Mouse (Mus musculus) spleen, postnatal 10 days (tissue): ENCODE data around the gene Gm49354.
A peak's percentile ranks its signal among the peaks of the same experiment; 100 is the strongest.
"Not testable (repeated sequence)": the region's sequence is repeated elsewhere in the genome, so short reads cannot be mapped to it uniquely, and the experiment has no call there.

Experiments
- DNase-seq, 2 experiments: peaks; one replicate each; pipeline ENCODE4 v3.0.0; 2021 to 2022; ENCODE audit warnings: low spot score in 2 of 2

Gm49354 gene

DNA sequence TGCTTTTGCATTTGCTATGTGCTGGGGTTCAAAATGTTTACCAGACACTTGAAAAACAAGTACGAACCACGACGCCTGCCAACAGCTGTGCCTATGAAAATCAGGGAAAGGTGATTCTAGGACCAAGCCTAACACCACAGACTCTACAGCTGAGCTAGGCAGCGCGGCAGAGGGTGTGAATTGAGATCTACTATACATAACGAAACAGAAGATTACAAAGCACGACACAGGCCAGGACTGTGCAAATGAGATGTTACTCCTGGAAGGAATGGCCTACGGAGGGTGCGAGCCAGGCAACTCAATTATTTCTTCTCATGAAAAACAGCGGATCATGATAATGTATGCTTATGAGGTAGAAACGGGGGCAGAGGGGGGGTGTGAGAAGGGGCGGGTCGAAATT lies 13.5 kb downstream of the Gm49354 start:
- DNase-seq: peak; percentile 39 to 49

DNA sequence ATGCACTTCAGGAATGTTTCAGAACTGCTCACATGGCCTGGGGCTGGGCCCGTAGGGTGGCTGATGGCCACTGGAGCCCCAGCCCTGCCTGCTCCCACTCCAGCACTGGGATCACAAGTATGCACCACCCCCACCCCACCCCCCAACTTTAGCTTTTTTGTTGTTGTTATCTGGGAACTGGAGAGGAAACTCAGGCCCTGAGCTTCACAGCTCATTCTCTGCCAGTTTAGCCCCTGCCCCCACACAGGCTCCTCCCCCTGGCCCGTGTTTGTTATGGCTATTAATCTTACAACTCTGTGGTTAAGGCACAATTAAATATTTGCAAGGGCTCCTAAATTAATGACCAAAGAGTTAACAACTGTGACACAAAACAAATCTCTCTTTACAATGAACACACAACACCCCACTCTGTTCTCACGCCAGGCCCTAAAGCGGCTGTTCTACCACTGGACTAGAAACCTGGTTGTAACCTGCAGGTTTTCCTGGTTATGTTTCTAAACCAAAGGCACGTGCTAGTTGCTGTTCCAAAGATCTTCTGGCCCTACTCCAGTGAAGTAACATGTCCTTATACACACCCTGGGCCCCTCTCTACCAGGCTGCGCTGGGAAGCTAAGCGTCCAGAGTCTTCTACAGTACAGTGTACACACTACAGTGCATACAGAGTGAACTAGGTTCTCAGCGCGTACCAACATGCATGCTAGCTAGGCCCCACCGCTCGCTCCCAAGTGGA lies 15.1 kb downstream of the Gm49354 start:
- no peak for DNase-seq

DNA sequence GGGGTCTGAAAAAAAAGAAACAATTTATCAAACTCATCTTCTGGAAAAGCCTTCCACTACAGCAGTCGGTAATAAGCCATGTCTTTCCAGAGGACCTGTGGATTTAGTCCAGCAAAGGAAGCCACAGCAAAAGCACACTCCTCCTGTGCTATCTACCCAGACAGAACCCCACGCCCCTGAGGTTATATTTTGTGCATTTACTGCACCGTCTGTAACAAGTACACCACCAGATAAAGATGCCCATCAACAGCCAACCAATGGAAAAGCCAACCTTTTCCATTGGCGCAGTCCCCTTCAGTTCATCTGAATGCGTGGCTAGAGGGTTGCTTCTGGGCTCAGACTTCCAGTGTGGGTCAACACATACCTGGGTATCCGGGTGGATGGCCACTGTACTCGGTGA lies 19.3 kb downstream of the Gm49354 start:
- peak in 1 of 2 experiments; percentile 49 for DNase-seq

DNA sequence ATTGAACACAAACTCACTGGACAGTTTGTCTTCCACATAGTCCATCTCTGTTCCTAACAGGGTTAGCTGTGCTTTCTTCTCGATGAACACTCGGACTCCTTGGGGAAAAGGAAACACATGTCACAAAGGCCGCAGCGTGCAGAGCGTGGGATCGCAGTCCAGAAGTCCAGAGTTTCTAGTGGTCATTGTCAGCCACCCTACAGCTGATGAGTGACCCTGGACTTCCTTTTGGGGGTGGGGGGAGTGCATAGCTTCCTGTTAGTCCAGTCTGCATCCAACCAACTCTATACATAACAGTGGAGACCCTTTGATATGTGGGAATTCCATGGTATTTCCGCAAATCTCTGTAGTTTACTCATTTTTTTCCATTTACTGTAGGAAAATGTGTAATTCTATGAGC lies 25.1 kb downstream of the Gm49354 start:
- no peak for DNase-seq

DNA sequence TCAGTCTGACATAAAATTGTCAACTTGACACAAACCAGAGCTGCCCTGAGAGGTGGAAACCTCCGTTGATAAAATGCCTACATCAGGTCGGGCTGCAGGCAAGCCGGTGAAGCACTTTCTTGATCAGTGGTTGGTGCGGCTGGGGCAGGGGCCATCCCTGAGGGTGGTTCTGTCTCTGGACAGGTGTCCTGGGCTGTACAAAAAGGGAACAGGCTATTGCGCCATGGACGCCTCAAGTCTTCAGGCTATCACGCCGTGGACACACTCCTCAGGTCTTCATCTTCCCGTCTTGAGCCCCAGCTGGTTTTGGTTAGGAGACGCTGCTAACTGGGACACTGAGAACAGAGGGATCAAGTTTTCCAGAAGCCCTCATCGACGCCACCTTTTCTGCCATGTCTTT lies 31.7 kb downstream of the Gm49354 start:
- DNase-seq: no peak

DNA sequence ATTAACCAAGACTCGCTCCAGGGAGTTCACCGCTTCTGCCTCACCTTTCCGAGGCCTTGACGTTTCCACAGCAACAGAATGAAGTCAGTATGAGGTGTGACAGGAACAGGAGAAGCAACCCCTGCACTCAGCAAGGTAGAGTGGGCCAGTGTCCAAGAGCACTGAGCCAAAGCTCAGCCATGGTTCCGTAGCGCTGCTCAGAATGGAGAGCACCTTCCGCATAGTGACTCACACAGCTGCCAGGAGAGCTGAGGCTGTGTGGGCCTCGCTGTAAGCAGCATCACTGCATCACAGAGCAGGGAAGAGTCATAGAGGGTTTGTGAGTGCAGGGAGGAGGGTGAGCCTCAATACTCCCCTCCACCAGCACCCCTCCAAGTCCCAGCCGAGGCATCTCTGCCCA lies 35.3 kb downstream of the Gm49354 start, which contains the start of gene 1700014D04Rik:
Gene 1700014D04Rik (minus strand): TSS at position 42 of the 400 bp plus-strand sequence.
- DNase-seq: no peak

DNA sequence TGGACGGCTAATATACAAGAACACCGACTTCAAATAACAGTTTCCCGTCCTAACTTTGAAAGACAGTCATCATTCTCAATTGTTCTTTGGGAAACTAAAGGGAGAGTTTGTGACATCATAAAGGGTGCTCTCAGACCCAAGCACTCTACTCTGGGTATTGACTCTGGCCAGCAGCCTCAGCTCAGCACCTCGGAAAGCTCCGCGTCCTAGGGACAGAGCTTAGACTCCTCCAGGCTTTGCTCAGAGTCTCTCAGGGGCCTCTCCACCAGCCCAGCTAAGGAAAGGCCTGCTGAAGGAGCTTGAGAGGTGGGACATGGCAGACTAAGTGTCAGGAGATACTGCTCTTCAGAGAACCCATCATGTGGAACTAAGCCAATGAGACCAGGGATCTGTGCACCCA lies 35.9 kb downstream of the Gm49354 start:
- DNase-seq: no peak

DNA sequence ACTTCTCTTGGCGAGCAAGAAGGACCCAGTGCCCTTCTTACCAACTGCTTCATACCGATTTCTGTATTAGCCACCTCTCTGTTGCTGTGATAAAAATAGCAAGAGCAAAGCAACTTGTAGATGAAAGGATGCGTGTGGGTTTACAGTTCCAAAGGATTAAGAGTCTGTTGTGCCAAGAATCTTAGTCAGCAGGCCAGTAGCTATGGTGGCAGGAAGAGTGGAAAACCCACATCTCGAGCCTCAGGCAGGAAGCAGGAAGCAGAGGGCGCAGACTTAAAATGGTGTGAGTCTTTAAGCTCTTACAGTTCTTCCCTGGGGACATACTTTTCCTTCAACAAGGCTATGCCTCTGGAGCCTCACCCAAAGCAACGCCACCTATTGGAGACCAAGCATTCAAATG lies 36.6 kb downstream of the Gm49354 start:
- DNase-seq: no peak

DNA sequence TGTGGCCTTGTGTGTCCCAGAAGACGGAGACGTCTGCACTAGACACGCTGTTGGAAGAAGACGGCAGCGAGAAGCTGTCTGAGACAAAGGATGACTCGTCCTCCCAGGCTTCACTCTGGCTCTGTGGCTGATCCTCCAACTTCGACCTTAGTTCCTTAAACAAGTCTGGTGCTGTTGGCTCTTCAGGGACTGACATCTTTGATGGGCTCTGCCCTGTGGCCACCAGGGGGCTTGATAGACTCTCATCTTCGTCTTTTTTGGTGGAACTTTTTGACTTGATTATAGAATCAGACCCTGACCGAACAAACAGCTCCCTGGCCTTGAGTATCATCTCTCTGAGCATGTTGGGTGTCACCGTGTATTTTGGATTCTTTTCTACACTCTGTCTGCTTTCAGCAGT lies 40.3 kb downstream of the Gm49354 start:
- peak in 1 of 2 experiments; percentile 73 for DNase-seq

DNA sequence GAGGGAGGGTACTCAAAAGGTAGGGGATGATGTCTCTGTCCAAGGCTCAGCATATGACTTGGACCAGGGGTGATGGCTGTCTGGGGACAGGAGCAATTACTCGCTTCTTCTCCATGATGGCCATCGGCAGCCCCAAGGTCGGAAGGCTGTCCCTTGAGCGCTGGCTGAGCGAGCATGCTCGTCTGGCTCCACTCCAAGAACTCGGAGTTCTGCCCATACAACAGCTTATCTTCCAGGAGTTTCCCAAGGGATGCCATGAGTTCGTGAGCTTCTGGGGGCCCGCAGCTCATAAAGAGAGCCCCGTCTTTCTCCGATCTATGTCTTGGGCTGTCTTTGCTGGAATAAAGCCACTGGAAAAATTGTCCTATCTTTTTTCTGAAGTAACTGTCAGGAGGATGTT lies 40.9 kb downstream of the Gm49354 start:
- no peak for DNase-seq

DNA sequence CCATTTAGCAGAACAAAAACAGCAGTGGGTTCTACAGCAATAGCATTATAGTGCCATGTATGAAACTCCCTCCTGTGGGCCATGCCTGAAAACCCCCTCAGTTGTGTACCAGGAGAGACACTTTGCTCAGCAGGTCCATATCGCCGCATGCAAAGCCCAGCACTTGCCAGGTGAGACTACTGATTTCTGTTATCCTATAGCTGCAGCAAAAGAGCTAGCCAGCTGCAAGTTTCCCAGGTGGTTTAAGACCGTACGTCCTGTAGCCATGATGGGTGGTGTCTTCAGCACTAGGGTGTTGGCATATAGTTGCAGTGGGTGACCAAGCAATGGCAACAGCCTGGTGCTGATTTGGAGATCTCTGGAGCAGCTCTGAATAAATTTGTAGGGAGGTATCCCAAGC lies 42.6 kb downstream of the Gm49354 start:
- DNase-seq: peak; percentile 50 to 61

DNA sequence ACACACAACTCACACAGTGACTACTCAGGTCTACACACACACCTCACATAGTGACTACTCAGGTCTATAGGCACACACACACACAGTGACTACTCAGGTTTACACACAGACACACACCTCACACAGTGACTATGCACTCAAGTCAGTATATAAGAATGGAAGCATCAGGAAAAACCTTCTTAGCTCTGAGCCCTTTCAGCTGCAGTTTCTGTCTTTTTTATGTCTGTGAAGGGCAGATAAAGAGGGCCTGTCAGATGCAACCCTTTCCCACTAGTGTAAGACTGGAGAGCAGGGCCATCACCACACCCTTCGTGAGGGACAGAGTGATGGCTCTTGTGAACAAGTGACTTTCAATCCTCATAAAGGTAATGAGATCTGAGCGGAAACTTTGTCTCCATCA lies 43.6 kb downstream of the Gm49354 start:
- no peak for DNase-seq

DNA sequence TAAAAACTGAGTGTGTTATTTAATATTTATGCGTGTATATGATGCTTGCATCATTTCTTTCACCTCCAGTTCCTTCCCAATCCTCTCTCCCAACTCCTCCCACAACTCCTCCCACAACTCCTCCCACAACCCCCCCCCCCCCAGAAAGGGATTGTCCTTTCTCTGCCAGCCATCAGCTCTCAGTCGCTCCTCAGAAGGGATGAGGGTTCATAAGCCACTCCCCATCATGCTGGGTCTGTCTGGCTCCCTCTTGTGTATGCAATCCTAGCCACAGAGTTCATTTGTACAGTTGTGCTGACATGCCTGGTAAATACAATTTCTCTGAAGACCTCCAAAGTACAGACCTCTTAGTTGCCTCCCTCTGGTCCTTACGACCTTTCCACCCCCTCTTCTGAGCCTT lies 46.9 kb downstream of the Gm49354 start:
- no peak for DNase-seq

DNA sequence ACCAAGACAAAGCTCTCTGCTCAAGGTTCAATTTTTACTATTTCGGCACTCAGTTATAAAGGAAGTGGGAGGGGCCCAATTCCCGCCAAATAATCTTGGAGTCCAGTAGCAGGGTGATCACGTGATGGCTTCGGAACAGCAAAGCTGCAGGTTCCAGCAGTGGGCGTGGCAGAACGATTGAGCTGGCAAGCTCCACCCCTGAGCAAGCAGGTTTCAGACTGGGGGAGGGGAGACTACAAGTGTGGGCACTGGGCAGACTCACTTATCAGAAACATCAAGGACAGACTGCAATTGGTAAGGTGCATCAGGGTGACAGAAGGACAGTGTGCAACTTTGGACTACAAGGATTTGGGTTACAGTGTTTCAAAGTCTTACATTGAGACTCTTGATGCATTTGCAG lies 47.7 kb downstream of the Gm49354 start:
- peak in 1 of 2 experiments; percentile 55 for DNase-seq

DNA sequence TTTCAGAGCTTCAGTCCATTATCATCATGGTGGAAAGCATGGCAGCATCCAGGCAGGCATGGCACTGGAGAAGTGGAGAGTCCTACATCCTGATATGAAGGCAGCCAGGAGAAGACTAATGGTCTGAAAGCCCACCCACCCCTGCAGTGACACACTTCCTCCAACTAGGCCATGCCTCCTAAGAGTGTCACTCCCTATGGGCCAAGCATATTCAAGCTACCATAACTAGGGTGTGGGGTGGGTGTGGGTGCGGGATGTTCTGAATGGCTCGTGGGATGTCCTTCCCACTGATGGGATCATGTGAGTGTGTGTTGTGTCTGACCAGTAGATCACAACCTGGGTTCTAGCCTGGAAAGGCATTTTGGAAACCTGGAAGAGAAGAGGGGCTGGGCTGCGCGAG lies 48.1 kb downstream of the Gm49354 start:
- no peak for DNase-seq

DNA sequence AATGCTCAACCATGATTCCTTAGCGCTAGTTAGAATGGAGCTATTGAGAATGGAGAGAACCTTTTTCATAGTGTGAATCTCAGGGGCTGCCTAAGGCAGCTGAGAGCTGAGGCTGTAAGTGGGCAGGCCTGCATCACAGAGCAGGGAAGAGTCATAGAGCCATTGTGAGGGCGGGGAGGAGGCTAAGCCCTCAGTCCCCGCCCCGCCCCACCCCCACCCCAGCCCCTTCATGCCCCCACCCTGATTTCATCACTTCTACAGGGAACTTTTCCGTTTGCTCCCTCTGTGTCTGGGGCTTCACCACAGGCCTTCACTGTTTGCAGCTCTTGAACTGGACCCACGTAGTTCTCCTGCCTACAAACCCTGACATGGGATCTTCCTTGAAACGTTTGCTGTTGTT lies 50.4 kb downstream of the Gm49354 start, which contains the start of gene Spata31d1d:
Gene Spata31d1d (minus strand): TSS at position 101 of the 400 bp plus-strand sequence.
- no peak for DNase-seq

DNA sequence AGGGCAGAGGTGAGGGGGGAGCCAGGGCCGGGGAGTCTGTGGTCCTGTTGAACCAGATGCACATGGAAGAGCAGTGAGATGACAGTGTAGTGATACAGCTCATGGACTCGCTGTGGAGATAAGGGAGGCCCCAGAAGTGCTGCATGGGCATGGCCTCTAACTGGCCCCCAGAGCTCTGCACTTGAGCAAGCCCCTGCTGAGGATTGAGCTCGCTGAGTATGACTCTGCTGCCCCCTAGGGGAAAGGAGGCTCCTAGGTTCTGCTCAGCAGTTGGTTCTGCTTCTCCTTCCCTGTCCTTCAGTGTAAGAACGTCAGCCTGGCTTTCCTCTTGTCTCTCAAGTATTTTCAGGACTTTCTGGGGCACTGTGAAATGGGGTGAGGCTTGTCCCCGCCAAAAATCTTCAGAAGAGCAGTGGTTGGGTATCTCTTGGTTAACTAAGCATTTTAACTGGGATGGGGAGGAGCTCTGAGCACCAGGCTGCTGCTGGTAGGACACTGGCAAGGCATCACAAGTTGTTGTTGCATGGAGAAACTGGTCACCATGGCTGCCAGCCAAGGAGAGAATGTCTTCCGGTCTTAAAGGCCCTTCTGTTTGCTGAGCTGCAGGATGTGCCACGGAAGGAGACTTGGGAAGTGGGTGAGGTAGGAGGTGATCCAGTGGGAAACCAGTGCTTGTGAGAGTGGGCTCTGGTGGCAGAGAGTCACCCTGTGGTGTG lies 53.5 kb downstream of the Gm49354 start:
- peak; percentile 72 to 87 for DNase-seq

DNA sequence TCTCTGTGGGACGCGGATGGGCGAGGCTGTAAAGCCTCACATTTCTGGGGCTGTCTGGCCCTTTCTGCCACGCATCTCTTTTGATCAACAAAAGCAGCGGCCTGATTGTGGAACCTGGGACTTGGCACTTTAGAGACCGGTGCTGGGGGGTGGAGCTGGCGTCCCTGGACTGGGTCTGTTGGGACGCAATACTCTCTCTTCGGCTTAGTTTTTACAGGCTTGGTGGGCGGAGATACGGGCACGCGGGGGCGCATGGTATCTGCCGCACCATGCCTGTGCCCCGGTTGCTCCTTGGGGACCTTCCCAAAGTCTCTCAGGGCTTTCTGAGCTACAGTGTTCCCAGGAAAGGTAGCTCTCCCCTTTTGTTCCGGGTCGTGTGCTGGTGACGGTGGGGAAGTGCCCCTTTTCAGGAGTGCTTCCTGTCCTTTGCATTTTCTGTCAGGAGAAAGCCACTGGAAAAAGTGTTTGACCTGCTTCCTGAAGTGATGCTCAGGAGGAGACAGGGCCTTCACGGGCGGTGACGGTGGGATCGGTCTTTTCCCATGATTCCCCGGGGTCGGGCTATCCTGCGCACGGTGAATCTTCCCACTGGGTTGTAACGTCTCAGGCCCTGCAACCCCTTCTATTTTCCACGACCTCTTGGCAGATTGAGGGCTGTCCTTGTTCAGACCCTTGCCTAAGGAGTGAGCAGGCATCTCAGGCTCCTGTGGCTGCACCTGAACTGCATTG lies 55.7 kb downstream of the Gm49354 start:
- no peak for DNase-seq

DNA sequence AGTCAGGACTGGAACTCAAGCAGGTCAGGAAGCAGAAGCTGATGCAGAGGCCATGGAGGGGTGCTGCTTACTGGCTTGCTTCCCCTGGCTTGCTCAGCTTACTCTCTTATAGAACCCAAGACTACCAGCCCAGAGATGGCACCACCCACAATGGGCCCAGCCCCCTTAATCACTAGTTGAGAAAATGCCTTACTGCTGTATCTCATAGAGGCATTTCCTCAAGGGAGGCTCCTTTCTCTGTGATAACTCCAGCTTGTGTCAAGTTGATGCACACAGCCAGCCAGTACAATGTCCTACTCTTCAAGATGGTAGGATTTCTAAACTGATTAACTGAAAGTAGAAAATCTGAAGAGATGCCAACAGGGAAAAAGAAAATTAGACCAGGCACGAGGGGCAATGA lies 60.0 kb downstream of the Gm49354 start:
- DNase-seq: not testable (repeated sequence)

DNA sequence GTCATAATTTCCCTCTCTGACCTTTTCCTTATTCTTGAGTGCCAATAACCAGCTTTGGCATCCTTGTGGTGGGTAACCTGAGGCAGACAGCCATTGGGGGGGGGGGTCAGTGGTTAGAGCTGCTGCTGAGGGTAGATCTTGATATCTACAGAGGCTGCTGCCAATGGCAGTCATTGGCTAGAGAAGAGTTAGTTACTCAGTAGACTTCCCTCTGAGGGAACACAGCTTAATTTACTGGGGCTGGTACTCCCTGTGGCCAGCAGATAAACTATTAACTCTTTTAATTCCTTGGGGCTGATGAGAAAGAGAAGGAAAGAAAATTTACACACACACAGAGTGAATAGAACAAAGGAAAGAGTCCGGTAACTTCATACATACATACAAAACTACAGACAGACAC lies 62.6 kb downstream of the Gm49354 start:
- DNase-seq: no peak

DNA sequence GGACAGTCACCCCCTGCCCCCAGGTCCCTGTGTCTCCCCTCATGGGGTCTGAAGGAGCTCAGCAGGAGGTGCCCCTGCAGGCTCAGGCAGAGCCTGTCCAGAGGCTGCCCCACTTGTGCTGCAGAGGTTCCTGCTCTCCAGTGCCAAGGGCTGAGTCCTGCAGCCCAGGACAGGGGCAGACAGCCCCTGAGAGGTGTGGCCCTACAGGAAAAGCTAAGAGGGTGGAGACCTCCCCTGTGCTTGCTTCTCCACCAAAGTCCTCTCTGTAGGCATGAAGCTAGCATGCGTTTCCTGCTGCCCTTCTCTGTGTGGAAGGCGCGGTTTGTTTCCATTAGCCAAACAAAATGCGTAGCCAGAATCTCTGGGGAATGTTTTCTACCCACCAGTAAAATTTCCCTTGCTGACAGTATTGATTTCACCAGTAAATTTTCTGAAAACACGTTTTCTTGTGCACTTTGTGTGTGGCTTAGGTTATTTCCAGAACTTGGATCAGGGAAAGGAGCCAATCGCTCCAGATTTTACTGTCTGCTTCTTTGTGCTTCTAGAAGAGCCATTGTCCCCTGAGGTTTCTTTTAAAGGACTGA lies 63.1 kb downstream of the Gm49354 start:
- DNase-seq: not testable (repeated sequence)

DNA sequence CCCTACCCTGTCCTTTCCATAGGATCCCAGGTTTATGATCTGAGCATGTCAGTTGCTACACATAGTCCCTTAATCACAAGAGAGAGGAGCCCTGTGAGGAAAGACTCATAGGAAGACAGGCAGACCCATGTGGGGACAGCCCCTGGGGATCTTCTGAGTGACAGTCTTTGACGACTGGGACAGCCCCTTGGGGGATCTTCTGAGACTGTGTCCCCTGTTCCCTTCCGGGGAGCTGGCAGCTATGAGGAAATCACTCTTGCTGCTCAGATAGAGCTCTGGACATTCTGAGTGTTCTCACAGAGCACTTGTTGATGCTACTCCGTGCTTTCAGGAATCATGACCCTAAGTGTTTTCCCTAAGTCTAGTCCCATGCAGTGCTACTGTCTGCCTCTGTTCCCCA lies 68.3 kb downstream of the Gm49354 start:
- no peak for DNase-seq
